Mouse (Mus musculus) thymus, postnatal 4 days (tissue): Measurements from ENCODE around the gene Mark3.
"Not testable (repeated sequence)": the region's sequence is repeated elsewhere in the genome, so short reads cannot be mapped to it uniquely, and the experiment has no call there.

ENCODE experiments used
- DNase-seq: peaks from one replicate; pipeline ENCODE4 v3.0.0; 2021

Mark3 gene

GRCm38 (mm10) chr12:111574074-111574886, at the start of gene Mark3:
Gene Mark3 (plus strand): TSS chr12:111574523.
- DNase-seq: peak; percentile 95

GRCm38 (mm10) chr12:111524883-111525282, 49.4 kb upstream of the Mark3 start:
- DNase-seq: no peak

GRCm38 (mm10) chr12:111527643-111528281, 46.6 kb upstream of the Mark3 start:
- DNase-seq: no peak

DNA sequence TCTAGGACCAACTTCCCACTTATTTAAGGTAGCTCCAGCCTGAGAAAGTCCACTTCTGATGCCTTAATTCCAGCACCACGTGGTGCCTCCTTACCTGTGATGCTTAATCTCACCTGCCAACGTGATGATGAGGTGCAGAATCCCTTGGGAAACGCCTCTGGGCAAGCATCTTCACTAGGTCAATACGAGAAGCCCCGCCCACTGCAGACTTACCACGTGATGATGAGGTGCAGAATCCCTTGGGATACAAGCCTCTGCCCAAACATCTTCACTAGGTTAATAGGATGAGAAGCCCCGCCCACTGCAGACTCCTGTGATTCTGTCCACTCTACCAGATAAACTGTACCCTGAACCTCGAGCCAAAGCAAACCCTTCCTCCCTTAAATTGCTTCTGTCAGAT, 45.1 kb upstream of the Mark3 start:
- DNase-seq: no peak

GRCm38 (mm10) chr12:111533096-111533794, 41.1 kb upstream of the Mark3 start:
- DNase-seq: no peak

- no peak for DNase-seq
These were observed 39.0 kb upstream of the Mark3 start for GRCm38 (mm10) chr12:111535281-111535680.

GRCm38 (mm10) chr12:111535762-111536161, 38.6 kb upstream of the Mark3 start:
- DNase-seq: no peak

GRCm38 (mm10) chr12:111536746-111537145, 37.6 kb upstream of the Mark3 start:
- DNase-seq: no peak

DNA sequence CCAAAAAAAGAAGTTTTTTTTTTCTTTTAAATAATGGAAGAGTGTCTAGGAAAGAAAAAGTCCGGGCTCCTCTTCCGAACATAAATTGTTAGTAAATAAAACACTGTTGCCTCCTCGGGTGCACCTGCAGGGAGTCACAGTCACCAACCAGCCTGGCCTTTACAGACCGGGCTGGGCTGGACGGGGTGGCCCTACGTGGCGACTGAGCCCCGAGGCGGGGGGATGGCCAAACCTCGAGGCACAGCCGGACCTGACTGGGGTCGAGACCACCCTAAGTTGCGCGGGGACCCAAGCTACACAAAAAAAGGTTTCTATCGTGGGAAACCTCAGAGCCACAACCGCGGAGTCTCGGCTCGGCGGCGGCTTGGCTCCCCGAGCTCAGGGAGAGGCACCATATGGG, 37.0 kb upstream of the Mark3 start:
- DNase-seq: no peak

GRCm38 (mm10) chr12:111537796-111538291, 36.5 kb upstream of the Mark3 start, which contains the start of gene Eif5:
Gene Eif5 (plus strand): TSS chr12:111538016.
- peak; percentile 98 for DNase-seq

DNA sequence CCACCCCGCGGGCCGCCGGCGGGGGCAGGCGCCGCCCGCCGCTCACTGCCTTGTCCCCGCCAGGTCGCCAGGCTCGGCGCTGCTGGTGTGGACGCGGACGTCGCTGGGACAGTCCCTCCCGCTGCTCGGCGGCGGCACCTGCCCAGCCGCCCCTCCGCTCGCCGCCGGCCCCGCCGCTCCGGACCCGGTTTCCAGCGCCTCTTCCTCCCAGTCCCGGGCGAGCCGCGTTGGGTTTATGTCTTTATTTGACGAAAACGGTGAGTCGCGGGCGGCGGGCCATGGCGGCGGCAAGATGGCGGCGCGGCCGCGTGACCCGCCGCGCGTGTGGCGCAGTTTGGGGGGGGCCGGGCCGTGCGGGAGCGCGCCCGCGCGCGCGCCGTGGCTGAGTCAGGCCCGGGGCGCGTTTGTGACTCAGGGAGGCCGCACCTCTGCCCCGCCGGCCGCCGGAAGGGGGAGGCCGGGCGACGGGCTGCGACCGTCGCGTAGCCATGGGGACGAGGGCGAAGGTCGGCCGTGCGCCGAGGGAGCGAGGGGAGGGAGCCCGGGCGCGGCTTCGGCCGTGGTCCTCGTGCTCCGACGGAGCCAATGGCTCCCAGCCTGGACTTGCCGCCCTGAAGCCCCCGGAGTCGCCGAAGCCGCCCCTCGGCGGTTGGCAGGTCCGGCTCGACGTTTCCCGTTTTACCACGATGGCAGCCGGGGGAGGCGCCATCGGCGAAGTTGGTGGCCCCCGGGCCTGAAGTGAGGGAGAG, 35.9 kb upstream of the Mark3 start:
- peak; percentile 85 for DNase-seq

DNA sequence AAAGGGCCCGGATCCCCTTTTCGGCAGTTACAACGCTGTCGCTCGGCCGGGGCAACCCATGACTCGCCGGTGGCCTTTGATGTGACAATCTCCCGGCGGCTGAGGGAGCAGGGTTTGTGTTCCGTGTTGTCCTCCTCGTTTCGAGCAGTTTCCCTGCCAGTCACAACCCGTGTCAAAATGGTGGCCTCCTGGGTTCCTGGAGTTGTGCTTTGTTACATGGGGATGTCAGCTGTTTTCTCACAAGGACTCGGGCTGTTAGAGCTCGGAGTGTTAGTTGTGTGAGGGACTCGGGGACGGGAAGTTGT, 35.3 kb upstream of the Mark3 start:
- DNase-seq: peak; percentile 63

DNA sequence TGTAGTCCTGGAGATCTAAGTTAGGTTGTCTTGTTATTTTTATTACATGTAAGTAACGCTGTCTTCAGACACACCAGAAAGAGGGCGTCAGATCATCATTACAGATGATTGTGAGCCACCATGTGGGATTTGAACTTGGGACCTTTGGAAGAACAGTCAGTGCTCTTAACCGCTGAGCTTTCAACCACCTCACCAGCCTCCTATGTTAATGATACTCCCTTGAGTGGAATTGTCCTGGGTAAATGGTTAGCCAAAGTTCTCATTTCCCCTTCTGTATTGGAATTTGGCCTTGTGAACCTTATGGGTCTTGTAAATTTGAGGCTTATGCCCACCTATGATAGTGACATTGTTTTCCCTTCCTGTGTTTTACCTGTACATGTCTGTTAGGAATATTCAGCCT, 27.3 kb upstream of the Mark3 start:
- DNase-seq: no peak

DNA sequence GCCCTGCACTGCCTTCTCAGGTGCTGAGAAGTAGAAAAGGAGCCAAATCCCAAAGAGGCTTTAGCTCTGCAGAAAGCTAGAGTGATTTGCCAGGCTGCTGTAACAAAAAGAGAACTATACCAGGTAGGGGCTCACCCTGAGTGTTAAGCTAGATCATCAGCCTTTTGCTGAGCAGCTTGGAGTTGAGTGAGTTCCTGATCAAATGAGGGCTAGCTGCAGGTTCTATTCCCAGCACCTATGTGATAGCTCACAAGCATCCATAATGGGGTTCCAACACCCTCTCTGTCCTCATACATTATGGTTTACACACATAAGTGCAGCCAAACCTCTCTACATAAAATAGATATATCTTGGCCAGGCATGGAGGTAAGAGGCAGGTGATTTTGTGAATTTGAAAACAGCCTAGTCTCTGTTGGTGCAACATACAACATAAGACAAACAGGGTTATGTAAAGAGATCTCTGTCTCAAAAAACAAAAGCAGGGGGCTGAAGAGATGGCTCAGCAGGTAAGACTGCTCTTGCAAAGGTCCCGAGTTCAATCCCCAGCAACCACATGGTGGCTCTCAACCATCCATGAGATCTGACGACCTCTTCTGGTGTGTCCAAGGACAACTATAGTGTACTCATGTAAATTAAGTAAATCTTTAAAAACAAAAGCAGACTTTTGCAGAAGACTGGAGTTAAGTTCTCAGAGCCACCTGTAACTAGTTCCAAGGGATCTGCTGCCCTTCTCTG, 25.6 kb upstream of the Mark3 start:
- no peak for DNase-seq

GRCm38 (mm10) chr12:111550679-111551078, 23.6 kb upstream of the Mark3 start:
- no peak for DNase-seq

GRCm38 (mm10) chr12:111552342-111552741, 22.0 kb upstream of the Mark3 start:
- no peak for DNase-seq

- no peak for DNase-seq
These were observed 19.0 kb upstream of the Mark3 start for GRCm38 (mm10) chr12:111555357-111555756.

GRCm38 (mm10) chr12:111555893-111556292, 18.4 kb upstream of the Mark3 start:
- DNase-seq: not testable (repeated sequence)

DNA sequence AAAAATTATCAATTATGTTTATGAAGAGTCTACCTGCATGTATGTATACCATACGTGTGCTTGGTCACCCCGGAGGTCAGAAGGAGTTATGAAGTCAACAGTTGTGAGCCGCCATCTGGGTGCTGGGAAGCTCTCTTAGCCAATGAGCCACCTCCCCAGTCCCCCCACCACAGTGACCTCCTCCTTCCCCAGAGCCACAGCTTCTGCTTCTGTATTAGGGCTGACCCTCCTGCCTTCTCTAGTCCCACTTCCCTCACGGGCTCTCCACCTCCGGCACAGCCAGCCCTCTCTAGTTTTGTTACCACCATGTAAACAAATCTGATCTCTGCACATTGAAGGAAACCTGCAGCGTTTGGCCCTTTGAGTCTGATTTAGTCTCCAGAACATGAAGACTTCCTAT, 16.8 kb upstream of the Mark3 start:
- DNase-seq: no peak

DNA sequence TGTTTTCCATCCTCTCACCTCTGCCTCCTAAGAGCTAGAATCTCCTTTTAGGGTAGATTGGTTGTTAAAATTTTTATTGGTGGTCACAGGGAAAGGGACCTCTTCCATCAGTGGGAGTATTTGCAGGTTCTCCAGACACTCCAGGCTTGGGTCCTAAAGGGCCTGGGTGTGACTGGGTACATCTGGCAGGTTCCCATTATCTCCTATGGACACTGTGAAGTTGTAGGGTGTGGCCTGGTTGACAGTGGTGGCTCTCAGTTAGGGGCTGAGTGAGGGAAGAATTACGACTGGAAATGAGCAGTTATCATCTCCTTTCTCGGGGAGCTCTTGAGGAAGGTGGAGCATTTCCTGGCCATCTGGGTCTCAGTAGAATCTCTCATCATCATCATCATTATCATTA, 15.7 kb upstream of the Mark3 start:
- DNase-seq: no peak

DNA sequence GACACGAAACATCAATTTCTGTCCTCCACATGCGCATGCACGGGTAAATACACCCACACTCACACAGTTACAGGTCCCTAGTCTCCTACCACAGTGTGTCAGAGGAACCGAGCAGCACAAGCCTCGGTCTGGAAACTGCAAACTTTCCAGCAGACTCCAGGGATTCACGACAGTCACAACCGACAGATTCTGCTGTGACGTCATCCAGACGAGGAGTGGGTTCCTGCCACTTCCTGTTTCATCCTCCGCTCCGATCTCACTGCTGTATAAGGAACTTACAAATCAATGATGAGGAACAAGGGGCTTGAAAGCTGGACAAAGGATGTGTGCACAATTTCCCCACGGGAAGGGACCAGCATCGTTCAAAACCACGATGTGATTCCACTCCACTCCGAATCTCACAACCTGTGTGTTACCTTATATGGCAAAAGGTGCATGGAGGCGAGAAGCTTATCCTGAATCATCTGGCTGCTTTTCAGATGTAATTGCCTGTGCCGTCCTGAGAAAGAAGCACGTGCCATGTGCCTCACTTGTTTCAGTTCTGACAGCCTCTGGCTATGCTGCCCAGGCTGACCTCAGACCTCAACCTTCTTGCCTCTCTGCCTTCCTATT, 14.6 kb upstream of the Mark3 start:
- peak; percentile 63 for DNase-seq

DNA sequence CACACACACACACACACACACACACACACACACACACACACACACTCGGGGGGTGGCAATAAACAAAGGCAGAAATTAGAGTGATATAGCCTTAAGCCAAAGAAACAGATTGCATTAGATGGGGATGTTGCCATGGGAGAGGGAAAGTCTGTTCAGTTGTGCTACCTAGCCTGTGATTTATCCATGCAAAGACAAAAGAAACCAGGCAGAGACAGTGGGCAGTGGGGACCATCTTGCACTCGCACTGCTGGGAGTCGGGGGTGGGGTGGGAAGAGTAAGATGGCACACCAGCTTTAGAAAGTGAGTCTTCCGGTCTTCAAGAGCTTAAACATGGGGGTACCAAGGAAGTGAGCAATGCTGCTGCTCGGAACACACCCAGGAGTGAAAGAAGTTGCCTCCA, 14.0 kb upstream of the Mark3 start:
- no peak for DNase-seq
